Mouse (Mus musculus) G1E (cell line): ENCODE data around the gene Ndufb7.

Source experiments
- CTCF ChIP-seq: IDR thresholded peaks from 2 replicates; pipeline ENCODE4 v1.5.1; 2012; ENCODE audit warnings: low read depth, low read length, inconsistent platforms, mixed read lengths
- GATA1 ChIP-seq: IDR thresholded peaks from 2 replicates; pipeline ENCODE4 v1.6.1; 2012; ENCODE audit warnings: borderline replicate concordance, low read length, inconsistent platforms, mixed read lengths
- TAL1 ChIP-seq: conservative IDR thresholded peaks from 2 replicates; pipeline ENCODE4 v1.6.1; 2012; ENCODE audit warnings: low read depth, low read length, inconsistent platforms, mixed read lengths

- TF ChIP-seq CTCF (no peak), TAL1 (no peak), GATA1 (no peak)
Observed at GRCm38 (mm10) chr8:83521310-83521709, 45.2 kb upstream of the Ndufb7 start.
